Mouse (Mus musculus): Measurements from ENCODE around the gene Ryr2. TPM values are rescaled to one million over a fixed set of nuclear protein-coding genes. Genes with fewer than 3 reads are reported as not detected.

The Ryr2 gene
- polyA plus RNA-seq, 1 experiment = not detected

DNA sequence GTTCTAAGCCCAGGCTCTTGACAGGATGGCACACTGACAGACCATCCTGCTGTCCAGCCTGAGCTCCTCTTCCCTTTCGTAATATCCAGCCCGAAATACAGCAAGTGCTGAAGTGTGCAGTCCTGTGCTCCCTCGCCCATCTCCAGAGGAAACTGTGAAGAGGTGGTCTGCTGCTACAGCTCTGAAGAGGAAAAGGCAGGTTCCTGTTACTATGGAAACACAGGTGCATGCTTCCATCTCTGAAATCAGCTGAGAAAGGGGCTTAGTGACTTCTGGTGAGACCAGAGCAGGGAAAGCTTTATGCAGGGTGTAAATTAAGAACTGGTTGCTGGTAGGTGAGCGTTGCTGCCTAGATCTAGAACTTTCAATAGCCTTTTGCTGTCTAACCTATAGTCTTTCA, 583.1 kb downstream of the Ryr2 start:
- no peak overlapping the region for H3K27ac ChIP-seq (ENCODE audit: insufficient read depth, low read depth, low read length)
- TF ChIP-seq POLR2A (IDR thresholded peaks at IDR 0.05; ENCODE audit: borderline replicate concordance, low read depth, low read length) (no peak), CTCF (IDR thresholded peaks at IDR 0.05; ENCODE audit: low read depth, low read length) (no peak)
- H3K4me3 ChIP-seq (ENCODE audit: insufficient read depth, low read length) = no peak overlapping the region

DNA sequence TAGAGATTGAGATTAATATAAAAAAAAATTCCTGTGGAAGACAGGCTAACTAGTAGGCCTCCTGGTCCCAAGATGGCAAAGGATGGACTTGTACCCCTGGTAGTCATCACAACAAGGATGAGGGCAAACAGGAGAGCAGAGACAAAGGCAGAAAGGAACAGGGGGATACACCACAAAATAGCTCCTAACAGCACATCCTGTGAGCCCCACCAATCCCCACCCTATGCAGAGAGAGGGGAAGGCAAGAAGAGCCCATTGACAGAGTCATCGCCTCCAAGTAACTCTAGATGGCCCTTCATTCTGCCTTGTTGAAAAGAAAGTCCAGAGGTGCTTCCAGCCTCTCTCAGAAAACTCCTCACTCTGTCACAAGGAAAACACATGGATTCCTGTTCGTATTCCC, 586.0 kb downstream of the Ryr2 start:
- Histone ChIP-seq H3K4me1 (ENCODE audit: control insufficient read depth, insufficient read depth, low read length) (no peaks in the 10 kb centered on the region), H3K4me3 (ENCODE audit: insufficient read depth, low read length) (no peak overlapping the region), H3K27ac (ENCODE audit: insufficient read depth, low read depth, low read length) (no peak overlapping the region)
- TF ChIP-seq POLR2A (IDR thresholded peaks at IDR 0.05; ENCODE audit: borderline replicate concordance, low read depth, low read length) = no peak
- no peak for TF ChIP-seq CTCF (IDR thresholded peaks at IDR 0.05; ENCODE audit: low read depth, low read length)

More for the DNA sequence above, 583.1 kb downstream of the Ryr2 start:
- no peaks in the 10 kb centered on the region for H3K4me1 ChIP-seq (ENCODE audit: control insufficient read depth, insufficient read depth, low read length)

DNA sequence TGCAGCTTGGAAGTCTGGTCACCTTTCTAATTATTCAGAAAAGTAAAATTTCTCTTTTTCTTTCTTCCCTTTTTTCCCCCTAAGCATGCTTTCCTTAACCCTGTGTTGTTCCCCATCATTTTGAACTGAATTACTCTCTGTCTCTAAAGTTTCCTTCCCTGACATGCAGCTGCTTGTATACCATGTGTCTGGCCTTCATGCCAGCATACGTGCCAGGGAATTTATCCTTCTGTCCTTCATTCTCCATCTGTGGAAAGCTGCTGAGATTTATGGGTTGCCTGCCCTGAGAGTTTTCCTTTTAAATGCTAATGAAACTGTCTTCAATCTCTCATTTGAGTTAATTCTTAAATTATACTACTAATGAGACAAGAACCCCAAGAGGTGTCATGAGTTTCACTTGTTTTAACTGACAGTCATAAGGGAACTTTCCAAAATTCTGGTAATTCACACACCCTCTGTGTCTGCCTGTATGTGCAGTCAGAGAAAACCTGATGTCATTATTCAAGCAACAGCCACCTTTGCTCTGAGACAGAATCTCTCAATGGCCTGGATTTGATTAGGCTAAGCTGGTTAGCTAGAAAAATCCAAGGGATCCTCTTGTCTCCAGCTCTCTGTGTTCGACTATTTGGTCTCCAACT, 595.1 kb downstream of the Ryr2 start:
- H3K4me3 ChIP-seq (ENCODE audit: insufficient read depth, low read length) = no peak overlapping the region
- TF ChIP-seq POLR2A (IDR thresholded peaks at IDR 0.05; ENCODE audit: borderline replicate concordance, low read depth, low read length) (no peak), CTCF (IDR thresholded peaks at IDR 0.05; ENCODE audit: low read depth, low read length) (no peak)
- no peak overlapping the region for H3K27ac ChIP-seq (ENCODE audit: insufficient read depth, low read depth, low read length)
- H3K4me1 ChIP-seq (ENCODE audit: control insufficient read depth, insufficient read depth, low read length) = no peaks in the 10 kb centered on the region

Other genes with a start within 250 kb of the Ryr2 start
- 24.0 and 24.1 TPM in 2 replicates for gene Mtr, start 151.2 kb upstream of the Ryr2 start, polyA plus RNA-seq (2012; ENCODE audit: insufficient read depth, insufficient read length, missing spikeins)
- gene Actn2, start 233.8 kb upstream of the Ryr2 start, polyA plus RNA-seq (2012; ENCODE audit: insufficient read depth, insufficient read length, missing spikeins) = not detected in 2 replicates

Measured in bone marrow macrophage, adult 2 months (primary cell).